Mouse (Mus musculus): ENCODE results near the gene Galnt3. TPM values are rescaled to one million over a fixed set of nuclear protein-coding genes. Genes with fewer than 3 reads are reported as not detected.

Galnt3 gene
- polyA plus RNA-seq, 1 experiment from 2014 or later, result 0.15 TPM

- H3K4me2 ChIP-seq, result no peak overlapping the region
- no peak overlapping the region for H3K9ac ChIP-seq
- no peaks in the 10 kb centered on the region for H3K9me3 ChIP-seq (replicated peaks)
- ATAC-seq (ENCODE audit: insufficient number of reproducible peaks, low FRiP score), result no peak
- H3K36me3 ChIP-seq, result no peaks in the 10 kb centered on the region
- no peaks in the 10 kb centered on the region for H3K4me1 ChIP-seq (replicated peaks)
- no peaks in the 10 kb centered on the region for H3K27me3 ChIP-seq (replicated peaks)
- 43% methylated on average over 10 of the region's 10 CpGs for WGBS
- no peak overlapping the region for H3K27ac ChIP-seq (ENCODE audit: poor library complexity, severe bottlenecking)
- H3K4me3 ChIP-seq, result no peak overlapping the region
These were observed 20.9 kb downstream of the Galnt3 start for GRCm38 (mm10) chr2:66103740-66104436.

- Histone ChIP-seq H3K4me3 (no peak overlapping the region), H3K27ac (ENCODE audit: poor library complexity, severe bottlenecking) (no peak overlapping the region), H3K9ac (no peak overlapping the region), H3K27me3 (replicated peaks) (no peaks in the 10 kb centered on the region), H3K36me3 (no peaks in the 10 kb centered on the region), H3K4me1 (replicated peaks) (no peaks in the 10 kb centered on the region), H3K9me3 (replicated peaks) (no peaks in the 10 kb centered on the region), H3K4me2 (no peak overlapping the region)
- no peak for ATAC-seq (ENCODE audit: insufficient number of reproducible peaks, low FRiP score)
- 89% methylated on average over 9 of the region's 9 CpGs for WGBS
These were observed 23.0 kb downstream of the Galnt3 start for GRCm38 (mm10) chr2:66101686-66102304.

GRCm38 (mm10) chr2:66100671-66101351 is 24.0 kb downstream of the Galnt3 start:
- Histone ChIP-seq H3K9me3 (replicated peaks) (no peaks in the 10 kb centered on the region), H3K4me2 (no peak overlapping the region), H3K9ac (no peak overlapping the region), H3K36me3 (no peaks in the 10 kb centered on the region), H3K27me3 (replicated peaks) (no peaks in the 10 kb centered on the region), H3K4me1 (replicated peaks) (no peaks in the 10 kb centered on the region), H3K27ac (ENCODE audit: poor library complexity, severe bottlenecking) (no peak overlapping the region), H3K4me3 (no peak overlapping the region)
- WGBS, result 77% methylated on average over 17 of the region's 17 CpGs
- ATAC-seq (ENCODE audit: insufficient number of reproducible peaks, low FRiP score), result no peak

GRCm38 (mm10) chr2:66100239-66100638 is 24.6 kb downstream of the Galnt3 start:
- H3K4me1 ChIP-seq (replicated peaks), result no peaks in the 10 kb centered on the region
- H3K9ac ChIP-seq, result no peak overlapping the region
- H3K4me2 ChIP-seq, result no peak overlapping the region
- ATAC-seq (ENCODE audit: insufficient number of reproducible peaks, low FRiP score), result no peak
- H3K27ac ChIP-seq (ENCODE audit: poor library complexity, severe bottlenecking), result no peak overlapping the region
- no peaks in the 10 kb centered on the region for H3K27me3 ChIP-seq (replicated peaks)
- H3K9me3 ChIP-seq (replicated peaks), result no peaks in the 10 kb centered on the region
- H3K4me3 ChIP-seq, result no peak overlapping the region
- 85% methylated on average over 7 of the region's 7 CpGs for WGBS
- H3K36me3 ChIP-seq, result no peaks in the 10 kb centered on the region

GRCm38 (mm10) chr2:66094622-66095181 is 30.1 kb downstream of the Galnt3 start:
- H3K27ac ChIP-seq (ENCODE audit: poor library complexity, severe bottlenecking), result no peak overlapping the region

GRCm38 (mm10) chr2:66091296-66091695 is 33.5 kb downstream of the Galnt3 start:
- no peak overlapping the region for H3K4me3 ChIP-seq
- H3K9me3 ChIP-seq (replicated peaks), result no peaks in the 10 kb centered on the region
- 0 out of 2 replicates have a peak, but pooled peaks cover 2% of the 10 kb centered on the region for H3K4me1 ChIP-seq (replicated peaks)
- no peak overlapping the region for H3K9ac ChIP-seq
- no peaks in the 10 kb centered on the region for H3K27me3 ChIP-seq (replicated peaks)
- no peak overlapping the region for H3K4me2 ChIP-seq
- WGBS, result 54% methylated on average over 5 of the region's 5 CpGs
- no peaks in the 10 kb centered on the region for H3K36me3 ChIP-seq
- no peak for ATAC-seq (ENCODE audit: insufficient number of reproducible peaks, low FRiP score)
- H3K27ac ChIP-seq (ENCODE audit: poor library complexity, severe bottlenecking), result no peak overlapping the region

More at GRCm38 (mm10) chr2:66094622-66095181, 30.1 kb downstream of the Galnt3 start:
- Histone ChIP-seq H3K36me3 (no peaks in the 10 kb centered on the region), H3K9me3 (replicated peaks) (no peaks in the 10 kb centered on the region), H3K4me3 (no peak overlapping the region), H3K9ac (no peak overlapping the region), H3K4me2 (no peak overlapping the region), H3K4me1 (replicated peaks) (0 out of 2 replicates have a peak, but pooled peaks cover 2% of the 10 kb centered on the region), H3K27me3 (replicated peaks) (no peaks in the 10 kb centered on the region)
- 68% methylated on average over 4 of the region's 4 CpGs for WGBS
- no peak for ATAC-seq (ENCODE audit: insufficient number of reproducible peaks, low FRiP score)

- no peak overlapping the region for H3K4me2 ChIP-seq
- no peak for ATAC-seq (ENCODE audit: insufficient number of reproducible peaks, low FRiP score)
- H3K36me3 ChIP-seq, result no peaks in the 10 kb centered on the region
- no peak overlapping the region for H3K27ac ChIP-seq (ENCODE audit: poor library complexity, severe bottlenecking)
- H3K27me3 ChIP-seq (replicated peaks), result no peaks in the 10 kb centered on the region
- H3K4me3 ChIP-seq, result no peak overlapping the region
- WGBS, result 63% methylated on average over 4 of the region's 4 CpGs
- no peak overlapping the region for H3K9ac ChIP-seq
- no peaks in the 10 kb centered on the region for H3K4me1 ChIP-seq (replicated peaks)
- H3K9me3 ChIP-seq (replicated peaks), result no peaks in the 10 kb centered on the region
These were observed 42.9 kb downstream of the Galnt3 start for GRCm38 (mm10) chr2:66081876-66082275.

GRCm38 (mm10) chr2:66080731-66081130 is 44.1 kb downstream of the Galnt3 start:
- Histone ChIP-seq H3K4me2 (no peak overlapping the region), H3K36me3 (no peaks in the 10 kb centered on the region), H3K9me3 (replicated peaks) (no peaks in the 10 kb centered on the region), H3K4me3 (no peak overlapping the region), H3K9ac (no peak overlapping the region), H3K27me3 (replicated peaks) (no peaks in the 10 kb centered on the region), H3K27ac (ENCODE audit: poor library complexity, severe bottlenecking) (no peak overlapping the region), H3K4me1 (replicated peaks) (no peaks in the 10 kb centered on the region)
- no peak for ATAC-seq (ENCODE audit: insufficient number of reproducible peaks, low FRiP score)
- 82% methylated on average over 2 of the region's 2 CpGs for WGBS

- H3K27me3 ChIP-seq (replicated peaks), result no peaks in the 10 kb centered on the region
- ATAC-seq (ENCODE audit: insufficient number of reproducible peaks, low FRiP score), result no peak
- H3K27ac ChIP-seq (ENCODE audit: poor library complexity, severe bottlenecking), result no peak overlapping the region
- no peaks in the 10 kb centered on the region for H3K9me3 ChIP-seq (replicated peaks)
- no peak overlapping the region for H3K9ac ChIP-seq
- H3K4me2 ChIP-seq, result no peak overlapping the region
- WGBS, result 38% methylated on average over 6 of the region's 6 CpGs
- H3K4me1 ChIP-seq (replicated peaks), result no peaks in the 10 kb centered on the region
- no peaks in the 10 kb centered on the region for H3K36me3 ChIP-seq
- no peak overlapping the region for H3K4me3 ChIP-seq
These were observed 55.3 kb downstream of the Galnt3 start for GRCm38 (mm10) chr2:66069454-66069853.

GRCm38 (mm10) chr2:66063291-66063690 is 61.5 kb downstream of the Galnt3 start:
- Histone ChIP-seq H3K4me1 (replicated peaks) (peaks cover 4% of the 10 kb centered on the region; the same call in 1 of the 2 replicates), H3K4me3 (no peak overlapping the region), H3K27ac (ENCODE audit: poor library complexity, severe bottlenecking) (no peak overlapping the region), H3K9ac (no peak overlapping the region), H3K36me3 (no peaks in the 10 kb centered on the region), H3K4me2 (no peak overlapping the region), H3K27me3 (replicated peaks) (no peaks in the 10 kb centered on the region), H3K9me3 (replicated peaks) (no peaks in the 10 kb centered on the region)
- 85% methylated on average over 10 of the region's 10 CpGs for WGBS
- no peak for ATAC-seq (ENCODE audit: insufficient number of reproducible peaks, low FRiP score)

GRCm38 (mm10) chr2:66044405-66045089 is 80.2 kb downstream of the Galnt3 start:
- no peaks in the 10 kb centered on the region for H3K36me3 ChIP-seq
- 87% methylated on average over 12 of the region's 12 CpGs for WGBS
- H3K4me2 ChIP-seq, result no peak overlapping the region
- ATAC-seq (ENCODE audit: insufficient number of reproducible peaks, low FRiP score), result no peak
- H3K4me3 ChIP-seq, result no peak overlapping the region
- no peaks in the 10 kb centered on the region for H3K4me1 ChIP-seq (replicated peaks)
- H3K27ac ChIP-seq (ENCODE audit: poor library complexity, severe bottlenecking), result no peak overlapping the region
- no peaks in the 10 kb centered on the region for H3K27me3 ChIP-seq (replicated peaks)
- peaks cover 5% of the 10 kb centered on the region; the same call in 1 of the 2 replicates for H3K9me3 ChIP-seq (replicated peaks)
- H3K9ac ChIP-seq, result no peak overlapping the region
